Mouse (Mus musculus) intestine, embryonic 16.5 days (tissue): ENCODE measurements around the gene Gm10638. TPM values are rescaled to one million over a fixed set of nuclear protein-coding genes. Genes with fewer than 3 reads are reported as not detected.
A peak's percentile ranks its signal among the peaks of the same experiment; 100 is the strongest.

Experiments used
- ATAC-seq: fragments of 200-750 bp; cut with Nextera tagmentation; 2 replicates; pipeline ENCODE4 v1.8.0; 2017; ENCODE audit warnings: moderate TSS enrichment, moderate library complexity
- H3K27ac ChIP-seq: fragments of 300-500 bp; sonication (generic); 2 replicates; pipeline ENCODE4 v1.5.1; 2014; ENCODE audit warnings: mild to moderate bottlenecking, low read length
- H3K27me3 ChIP-seq: fragments of 300-500 bp; sonication (generic); replicated peaks from 2 replicates; pipeline ENCODE4 v1.6.1; 2014; ENCODE audit warnings: low read length, control low read depth, mixed read lengths; ENCODE audit not compliant: control insufficient read depth, insufficient read depth
- H3K36me3 ChIP-seq: fragments of 300-500 bp; sonication (generic); 2 replicates; pipeline ENCODE4 v1.6.1; 2014; ENCODE audit warnings: low read length, control low read depth; ENCODE audit not compliant: control insufficient read depth, insufficient read depth
- H3K4me1 ChIP-seq: fragments of 300-500 bp; sonication (generic); 2 replicates; pipeline ENCODE4 v1.6.1; 2014; ENCODE audit warnings: low read length, control low read depth, mixed read lengths; ENCODE audit not compliant: control insufficient read depth, insufficient read depth
- H3K4me2 ChIP-seq: fragments of 300-500 bp; sonication (generic); 2 replicates; pipeline ENCODE4 v1.6.1; 2014; ENCODE audit warnings: low read depth, low read length, control low read depth
- H3K4me3 ChIP-seq: fragments of 300-500 bp; sonication (generic); 2 replicates; pipeline ENCODE4 v1.5.1; 2014; ENCODE audit warnings: mild to moderate bottlenecking, low read length
- H3K9ac ChIP-seq: fragments of 300-500 bp; sonication (generic); 2 replicates; pipeline ENCODE4 v1.6.1; 2014; ENCODE audit warnings: low read depth, low read length
- H3K9me3 ChIP-seq: fragments of 300-500 bp; sonication (generic); 2 replicates; pipeline ENCODE4 v1.6.1; 2016; ENCODE audit warnings: low read length, control low read depth; ENCODE audit not compliant: control insufficient read depth
- WGBS: fragments of 180-500 bp; shearing (Covaris S2); extraction: QIAGEN DNeasy Blood & Tissue Kit; methylation state at CpG from one replicate; pipeline ENCODE4 v1.1.7; 2014; 5-methylcytosine and 5-hydroxymethylcytosine counted together
- polyA plus RNA-seq: library from polyadenylated mRNA; unstranded; fragments of >200 nt; fragmentation: Nextera tagmentation; extraction: Ambion mirVana; gene quantifications from 2 replicates; pipeline ENCODE4 v1.2.1, GENCODE M21; 2015

Gm10638 gene
- polyA plus RNA-seq, 1 experiment from 2014 or later: 0.91 TPM

GRCm38 (mm10) chr8:86768499-86768898 lies 23.0 kb downstream of the Gm10638 start:
- H3K4me3 ChIP-seq: no peak overlapping the region
- ATAC-seq: peak; percentile 45
- no peak overlapping the region for H3K4me2 ChIP-seq
- no peak overlapping the region for H3K9ac ChIP-seq
- WGBS: 50% methylated on average over 5 of the region's 5 CpGs
- no peaks in the 10 kb centered on the region for H3K4me1 ChIP-seq
- no peak overlapping the region for H3K27ac ChIP-seq
- H3K9me3 ChIP-seq: no peaks in the 10 kb centered on the region
- no peaks in the 10 kb centered on the region for H3K36me3 ChIP-seq
- H3K27me3 ChIP-seq: peaks cover under 1% of the 10 kb centered on the region; the same call in 1 of the 2 replicates

- Histone ChIP-seq H3K27ac (no peak overlapping the region), H3K4me3 (no peak overlapping the region), H3K9ac (no peak overlapping the region), H3K27me3 (no peaks in the 10 kb centered on the region; the same call in 1 of the 2 replicates), H3K36me3 (no peaks in the 10 kb centered on the region), H3K4me2 (no peak overlapping the region), H3K9me3 (no peaks in the 10 kb centered on the region), H3K4me1 (no peaks in the 10 kb centered on the region)
- 78% methylated on average over 1 of the region's 1 CpGs for WGBS
- ATAC-seq: no peak
Observed at GRCm38 (mm10) chr8:86769945-86770715, 24.6 kb downstream of the Gm10638 start.

- 70% methylated on average over 8 of the region's 8 CpGs for whole genome bisulfite sequencing
- Histone ChIP-seq H3K27me3 (no peaks in the 10 kb centered on the region), H3K27ac (no peak overlapping the region), H3K9me3 (no peaks in the 10 kb centered on the region), H3K4me1 (peaks cover 3% of the 10 kb centered on the region; the same call in 1 of the 2 replicates), H3K4me3 (no peak overlapping the region), H3K36me3 (no peaks in the 10 kb centered on the region), H3K9ac (no peak overlapping the region), H3K4me2 (no peak overlapping the region)
- ATAC-seq: no peak
Observed at GRCm38 (mm10) chr8:86779207-86779606, 33.7 kb downstream of the Gm10638 start.

GRCm38 (mm10) chr8:86781094-86781493 lies 35.6 kb downstream of the Gm10638 start:
- WGBS: 94% methylated on average over 8 of the region's 8 CpGs
- Histone ChIP-seq H3K4me3 (no peak overlapping the region), H3K36me3 (no peaks in the 10 kb centered on the region), H3K9ac (no peak overlapping the region), H3K4me2 (no peak overlapping the region), H3K27me3 (no peaks in the 10 kb centered on the region), H3K27ac (no peak overlapping the region), H3K4me1 (peaks cover 3% of the 10 kb centered on the region; the same call in 1 of the 2 replicates), H3K9me3 (no peaks in the 10 kb centered on the region)
- no peak for ATAC-seq

DNA sequence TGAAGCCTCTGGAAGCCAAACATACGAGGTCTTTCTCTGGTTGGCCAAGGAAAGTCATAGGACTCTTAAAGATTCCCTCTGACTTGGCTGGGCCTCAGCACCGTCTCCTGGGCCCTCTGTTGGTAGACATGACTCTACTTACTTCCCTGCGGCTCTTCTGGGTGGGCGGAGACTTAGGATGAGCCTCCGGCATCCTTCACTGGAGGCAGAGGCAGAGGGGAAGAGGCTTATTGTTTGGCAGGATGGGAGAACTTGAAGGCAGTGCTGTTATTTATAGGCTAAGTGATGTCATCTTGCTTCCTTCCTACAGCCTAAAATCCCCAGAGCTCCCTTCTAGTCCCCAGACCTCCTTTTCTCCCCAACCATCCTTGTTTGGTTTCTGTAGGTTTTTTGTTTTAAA lies 41.0 kb downstream of the Gm10638 start:
- 50% methylated on average over 5 of the region's 5 CpGs for WGBS
- Histone ChIP-seq H3K4me2 (no peak overlapping the region), H3K36me3 (no peaks in the 10 kb centered on the region), H3K9me3 (no peaks in the 10 kb centered on the region), H3K4me1 (peaks cover 9% of the 10 kb centered on the region; the same call in 1 of the 2 replicates), H3K9ac (no peak overlapping the region), H3K27me3 (no peaks in the 10 kb centered on the region), H3K27ac (no peak overlapping the region), H3K4me3 (no peak overlapping the region)
- 0 out of 2 replicates have a peak, but pooled peaks have one; percentile 28 for ATAC-seq

DNA sequence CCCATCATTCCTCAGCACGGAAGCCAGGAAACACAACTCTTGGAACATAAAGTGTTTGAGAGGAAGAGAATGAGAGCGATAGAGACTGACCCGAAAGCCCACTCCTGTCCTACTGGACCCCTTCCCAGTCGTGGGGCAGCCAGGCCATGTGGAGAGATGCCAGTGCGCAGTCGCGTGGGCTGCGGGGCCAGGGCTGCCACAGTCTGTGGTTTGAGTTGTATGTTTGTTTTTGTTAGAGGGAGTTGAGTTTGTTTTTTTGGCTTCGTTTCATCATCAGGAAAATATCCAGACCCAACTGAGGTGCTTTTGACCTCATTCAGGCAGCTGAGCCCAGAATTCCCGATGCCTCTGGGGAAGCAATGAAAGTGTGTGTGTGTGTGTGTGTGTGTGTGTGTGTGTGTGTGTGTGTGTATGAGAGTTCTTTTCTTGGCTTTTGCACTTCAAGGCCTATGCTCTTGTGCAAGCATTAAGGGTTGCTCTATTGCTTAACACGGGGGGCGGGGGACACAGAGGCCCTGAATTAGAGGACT lies 42.5 kb downstream of the Gm10638 start:
- ATAC-seq: no peak
- Histone ChIP-seq H3K4me1 (peaks cover 12% of the 10 kb centered on the region; the same call in 1 of the 2 replicates), H3K9me3 (no peaks in the 10 kb centered on the region), H3K27me3 (no peaks in the 10 kb centered on the region), H3K36me3 (no peaks in the 10 kb centered on the region), H3K27ac (peak overlapping the region; percentile 23), H3K4me2 (no peak overlapping the region), H3K9ac (no peak overlapping the region), H3K4me3 (no peak overlapping the region)
- WGBS: 58% methylated on average over 12 of the region's 12 CpGs

GRCm38 (mm10) chr8:86789576-86789975 lies 44.1 kb downstream of the Gm10638 start:
- Histone ChIP-seq H3K36me3 (no peaks in the 10 kb centered on the region), H3K4me3 (no peak overlapping the region), H3K4me2 (no peak overlapping the region), H3K27me3 (no peaks in the 10 kb centered on the region), H3K9me3 (no peaks in the 10 kb centered on the region), H3K4me1 (peaks cover 12% of the 10 kb centered on the region; the same call in 1 of the 2 replicates), H3K27ac (no peak overlapping the region), H3K9ac (no peak overlapping the region)
- peak; percentile 48 for ATAC-seq
- WGBS: 86% methylated on average over 1 of the region's 1 CpGs

DNA sequence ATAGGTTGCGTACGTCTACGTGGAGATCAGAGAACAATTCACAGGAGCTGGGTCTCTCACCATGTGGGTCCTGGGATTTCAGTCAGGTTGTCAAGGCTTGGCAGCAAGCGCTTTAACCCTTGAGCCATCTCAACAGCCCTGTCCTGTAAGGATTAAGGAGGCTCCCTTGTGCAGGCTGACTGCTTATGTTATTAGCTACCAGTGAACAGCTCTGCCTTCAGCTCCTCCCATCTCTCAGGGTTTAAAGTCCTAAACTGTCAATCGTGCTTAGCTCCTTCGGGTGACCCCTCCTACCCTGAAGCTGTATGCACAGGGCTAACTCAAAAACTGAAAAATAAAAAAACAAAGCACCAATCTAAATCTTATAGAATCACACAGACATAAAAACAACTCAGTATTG lies 46.0 kb downstream of the Gm10638 start:
- peak; percentile 90 for ATAC-seq
- H3K4me2 ChIP-seq: no peak overlapping the region
- H3K9ac ChIP-seq: no peak overlapping the region
- H3K4me1 ChIP-seq: peaks cover 12% of the 10 kb centered on the region; the same call in 1 of the 2 replicates
- H3K36me3 ChIP-seq: no peaks in the 10 kb centered on the region
- H3K27me3 ChIP-seq: no peaks in the 10 kb centered on the region
- no peak overlapping the region for H3K27ac ChIP-seq
- 58% methylated on average over 6 of the region's 6 CpGs for WGBS
- H3K9me3 ChIP-seq: no peaks in the 10 kb centered on the region
- no peak overlapping the region for H3K4me3 ChIP-seq

DNA sequence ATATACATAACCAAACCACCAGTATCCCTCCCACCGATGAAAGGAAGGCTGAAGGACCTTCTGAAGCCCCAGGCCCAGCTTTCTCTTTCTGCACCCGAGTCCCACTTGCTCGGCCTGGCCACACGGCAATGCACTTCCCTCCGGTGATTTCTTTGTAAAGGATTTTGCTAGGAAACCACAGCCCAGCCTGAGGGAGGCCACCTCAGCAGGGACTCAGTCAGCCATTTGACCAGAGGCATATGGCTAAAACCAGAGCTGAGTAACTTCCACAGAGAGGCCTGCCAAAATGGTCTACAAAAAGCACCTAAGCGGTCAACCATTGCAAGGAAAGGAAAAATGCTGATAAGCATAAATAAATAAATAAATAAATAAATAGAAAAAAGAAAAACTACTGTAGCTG lies 49.2 kb downstream of the Gm10638 start:
- 62% methylated on average over 6 of the region's 6 CpGs for WGBS
- Histone ChIP-seq H3K4me3 (no peak overlapping the region), H3K27ac (no peak overlapping the region), H3K4me2 (no peak overlapping the region), H3K4me1 (peaks cover 7% of the 10 kb centered on the region; the same call in 1 of the 2 replicates), H3K36me3 (no peaks in the 10 kb centered on the region), H3K9ac (no peak overlapping the region), H3K27me3 (no peaks in the 10 kb centered on the region), H3K9me3 (no peaks in the 10 kb centered on the region)
- ATAC-seq: no peak
